ENCODE assay signal across 21 mouse cellular contexts in the genomic region with DNA sequence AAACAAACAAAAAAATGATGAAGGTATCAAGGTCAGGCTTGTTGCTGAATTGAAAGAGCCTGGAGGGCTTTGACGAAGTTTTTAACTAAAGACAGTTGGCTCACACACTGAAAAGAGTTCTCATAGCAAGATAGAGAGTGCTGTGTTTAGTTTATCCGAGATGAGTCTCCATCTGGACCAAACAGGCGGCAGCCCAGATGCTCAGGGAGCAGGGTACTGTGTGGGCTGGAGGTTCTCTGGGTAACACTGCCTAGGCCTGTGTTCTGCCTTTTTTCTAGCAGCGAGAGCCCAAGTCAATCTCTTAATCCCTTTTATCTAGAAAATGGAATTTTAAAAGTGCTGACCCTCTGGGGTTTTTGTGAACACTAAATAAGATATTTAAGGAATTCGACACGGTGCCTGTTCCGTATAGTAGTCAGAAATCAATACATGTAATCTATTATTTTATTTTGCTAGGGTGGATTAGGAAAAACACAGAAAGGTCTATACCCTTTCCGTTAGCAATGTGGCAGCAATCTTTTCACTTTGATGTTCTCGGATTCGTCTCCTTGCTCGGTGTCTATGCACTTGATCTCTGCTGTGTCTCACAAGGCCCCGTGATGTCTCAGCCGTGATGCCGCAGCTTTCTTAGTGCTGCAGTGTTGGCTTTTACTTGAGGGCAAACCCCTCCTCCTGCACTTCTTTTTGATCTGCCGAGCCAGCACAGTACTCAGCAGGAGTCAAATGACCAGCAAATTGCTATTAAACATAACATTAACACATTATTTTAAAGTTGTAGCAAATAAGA. TPM values are rescaled to one million over a fixed set of nuclear protein-coding genes. Genes with fewer than 3 reads are reported as not detected.
DNase-seq lines count a peak whose midpoint lies in the region; ATAC-seq lines count a peak whose summit lies in the region.
"Had no signal": no experiment of that assay in that cellular context is flagged by ENCODE, and none has a peak within 500 bp of the region (broad histone marks: within the 10 kb centered on the region; RNA-seq: fewer than 3 reads in every experiment).

No protein-coding gene starts in this region.

- 44% methylated on average over 15 of the region's 15 CpGs for WGBS in forebrain, embryonic 15.5 days
- WGBS in midbrain, embryonic 14.5 days, result 13% methylated on average over 15 of the region's 15 CpGs

- H3K9ac ChIP-seq in forebrain, embryonic 15.5 days (replicated peaks), result no peak overlapping the region
- no peak overlapping the region for H3K9ac ChIP-seq in midbrain, embryonic 14.5 days (replicated peaks; ENCODE audit: low read length)
- H3K9ac ChIP-seq: limb, embryonic 12.5 days; liver, embryonic 15.5 days; stomach, embryonic 15.5 days had no signal

- H3K27me3 ChIP-seq in forebrain, embryonic 15.5 days, result no peaks in the 10 kb centered on the region
- H3K27me3 ChIP-seq in midbrain, embryonic 14.5 days (ENCODE audit: control insufficient read depth, insufficient read depth, low read length), result peaks cover 57% of the 10 kb centered on the region
- H3K27me3 ChIP-seq: limb, embryonic 12.5 days; liver, embryonic 15.5 days; stomach, embryonic 15.5 days had no signal

- no peaks in the 10 kb centered on the region for H3K36me3 ChIP-seq in forebrain, embryonic 15.5 days
- no peaks in the 10 kb centered on the region for H3K36me3 ChIP-seq in midbrain, embryonic 14.5 days (ENCODE audit: control insufficient read depth, insufficient read depth, low read length)
- H3K36me3 ChIP-seq: limb, embryonic 12.5 days; liver, embryonic 15.5 days; stomach, embryonic 15.5 days had no signal

- 0 out of 2 replicates have a peak, but pooled peaks cover 6% of the 10 kb centered on the region for H3K4me1 ChIP-seq in forebrain, embryonic 15.5 days
- no peaks in the 10 kb centered on the region for H3K4me1 ChIP-seq in midbrain, embryonic 14.5 days (ENCODE audit: control insufficient read depth, insufficient read depth, low read length)
- H3K4me1 ChIP-seq: limb, embryonic 12.5 days; liver, embryonic 15.5 days; stomach, embryonic 15.5 days had no signal

- peak; percentile 80; the same call in 1 of the 2 replicates for ATAC-seq in forebrain, embryonic 15.5 days (replicated peaks)
- ATAC-seq in midbrain, embryonic 14.5 days (ENCODE audit: low FRiP score, low TSS enrichment), result peak; percentile 68; the same call in 1 of the 2 replicates
- ATAC-seq: CD4-positive, CD25-positive, alpha-beta regulatory T cell, adult 4 months; inflammation-experienced regulatory T-cells, adult 6 months had no signal

- H3K4me3 ChIP-seq in forebrain, embryonic 15.5 days, result no peak overlapping the region
- no peak overlapping the region for H3K4me3 ChIP-seq in midbrain, embryonic 14.5 days (replicated peaks; ENCODE audit: low read depth, low read length)
- H3K4me3 ChIP-seq: erythroblast, embryonic 14.5 days; limb, embryonic 12.5 days; liver, embryonic 15.5 days; stomach, embryonic 15.5 days had no signal

- DNase-seq in left cerebral cortex, adult 18-20 months (ENCODE audit: low spot score in 2 of 2), result peak; percentile 10 to 40
- no peak for DNase-seq in left cerebral cortex, postnatal 4 days
- DNase-seq in layer of hippocampus, adult 8-10 months (ENCODE audit: low spot score in 2 of 2), result peak; percentile 70 to 73
- DNase-seq in midbrain, embryonic 14.5 days, result peak; percentile 58
- no peak for DNase-seq in cerebellum, adult 9-11 months
- DNase-seq in kidney, postnatal 25 days, result no peak
- DNase-seq: cerebellum, adult 18-20 months; gastrocnemius, postnatal 14 days; heart, postnatal 36 days; kidney, postnatal 14 days; lung, postnatal 14 days had no signal

- H3K27ac ChIP-seq in forebrain, embryonic 15.5 days (replicated peaks), result no peak overlapping the region
- no peak overlapping the region for H3K27ac ChIP-seq in midbrain, embryonic 14.5 days (replicated peaks; ENCODE audit: low read depth, low read length)
- H3K27ac ChIP-seq: limb, embryonic 12.5 days; liver, embryonic 15.5 days; stomach, embryonic 15.5 days had no signal

- no peak overlapping the region for H3K4me2 ChIP-seq in forebrain, embryonic 15.5 days (replicated peaks)
- 0 out of 2 replicates have a peak overlapping the region, but pooled peaks have one; percentile 1 for H3K4me2 ChIP-seq in midbrain, embryonic 14.5 days (ENCODE audit: low read length)
- H3K4me2 ChIP-seq: heart, embryonic 11.5 days; limb, embryonic 12.5 days; liver, embryonic 15.5 days; stomach, embryonic 15.5 days had no signal

- no peaks in the 10 kb centered on the region for H3K9me3 ChIP-seq in forebrain, embryonic 15.5 days
- no peaks in the 10 kb centered on the region for H3K9me3 ChIP-seq in midbrain, embryonic 14.5 days (ENCODE audit: control insufficient read depth, low read length)
- H3K9me3 ChIP-seq: limb, embryonic 12.5 days; liver, embryonic 15.5 days; stomach, embryonic 15.5 days had no signal

- intact Hi-C loops in left cerebral cortex, postnatal 4 days (cut with DNase I), result no loop called here

RNA-seq across cellular contexts. Expression of a gene that starts 17.0 kb away (rescaled TPM):
- total RNA-seq in left cerebral cortex, adult 18-20 months (2021), result not detected
- total RNA-seq in left cerebral cortex, postnatal 4 days (2021), result not detected
- polyA plus RNA-seq in forebrain, embryonic 15.5 days (2015; fragmentation: Nextera tagmentation; extraction: Ambion mirVana), result not detected in 2 replicates
- not detected for total RNA-seq in layer of hippocampus, adult 8-10 months (2022)
- not detected in 2 replicates for polyA plus RNA-seq in midbrain, embryonic 14.5 days (2014; fragmentation: Nextera tagmentation; extraction: Ambion mirVana)
- total RNA-seq: gastrocnemius, postnatal 14 days; heart, postnatal 36 days; monocyte, adult 5-6 weeks had no signal
- polyA plus RNA-seq: CD4-positive, CD25-positive, alpha-beta regulatory T cell, adult 4 months; erythroblast, embryonic 14.5 days; heart, embryonic 11.5 days; inflammation-experienced regulatory T-cells, adult 6 months; limb, embryonic 12.5 days; liver, embryonic 15.5 days; neural tube, embryonic 14.5 days; stomach, embryonic 15.5 days had no signal

Comparison
In these comparisons a context has a peak if more than half of its experiments do, and no peak if none do; other contexts are left out.
1. DNase-seq: peak in left cerebral cortex, adult 18-20 months (2 of 2), layer of hippocampus, adult 8-10 months (2 of 2) and midbrain, embryonic 14.5 days (single experiment); none in left cerebral cortex, postnatal 4 days (single experiment), cerebellum, adult 9-11 months (single experiment) and kidney, postnatal 25 days (0 of 2).